Mouse (Mus musculus) liver, embryonic 14.5 days (tissue): ENCODE data around the gene Ifnb1. TPM values are rescaled to one million over a fixed set of nuclear protein-coding genes. Genes with fewer than 3 reads are reported as not detected.

Source experiments
- ATAC-seq: fragments of 200-750 bp; cut with Nextera tagmentation; 2 replicates; pipeline ENCODE4 v1.8.0; 2017; ENCODE audit warnings: moderate number of reproducible peaks, mild to moderate bottlenecking, moderate library complexity; ENCODE audit not compliant: insufficient read depth
- DNase-seq, 3 experiments: peaks; one replicate each; pipeline ENCODE4 v3.0.0-alpha.2; 2012 to 2013; ENCODE audit warnings: low read depth in 3 of 3, low spot score in 3 of 3
- H3K27ac ChIP-seq: fragments of 300-500 bp; sonication (generic); 2 replicates; pipeline ENCODE4 v1.5.1; 2014; ENCODE audit warnings: moderate library complexity, mild to moderate bottlenecking, control low read depth, inconsistent platforms
- H3K27me3 ChIP-seq: fragments of 300-500 bp; sonication (generic); 2 replicates; pipeline ENCODE4 v1.6.1; 2014; ENCODE audit warnings: mild to moderate bottlenecking, low read length, moderate library complexity; ENCODE audit not compliant: control insufficient read depth, insufficient read depth
- H3K36me3 ChIP-seq: fragments of 300-500 bp; sonication (generic); replicated peaks from 2 replicates; pipeline ENCODE4 v1.6.1; 2014; ENCODE audit warnings: low read depth; ENCODE audit not compliant: control insufficient read depth, insufficient read depth
- H3K4me1 ChIP-seq, 2 experiments: fragments of 200-500 bp in 1 of 2; fragments of 300-500 bp in 1 of 2; sonication (generic) in 1 of 2; replicated peaks; 2 replicates each; pipeline ENCODE4 v1.6.1; 2012 to 2014; ENCODE audit warnings: antibody characterized with exemption in 1 of 2, inconsistent platforms in 1 of 2, low read length in 1 of 2; ENCODE audit not compliant: control insufficient read depth in 2 of 2, insufficient read depth in 2 of 2
- H3K4me2 ChIP-seq: fragments of 300-500 bp; sonication (generic); 2 replicates; pipeline ENCODE4 v1.6.1; 2014; ENCODE audit warnings: low read depth, mild to moderate bottlenecking, control low read depth, moderate library complexity
- H3K4me3 ChIP-seq, 2 experiments: fragments of 200-500 bp in 1 of 2; fragments of 300-500 bp in 1 of 2; sonication (generic) in 1 of 2; 2 replicates each; pipeline ENCODE4 v1.5.1; 2012 to 2014; ENCODE audit warnings: low read depth in 2 of 2, low read length in 2 of 2, mild to moderate bottlenecking in 2 of 2, control low read depth in 1 of 2, inconsistent platforms in 1 of 2, moderate library complexity in 1 of 2; ENCODE audit not compliant: insufficient read depth in 1 of 2
- H3K9ac ChIP-seq: fragments of 300-500 bp; sonication (generic); replicated peaks from 2 replicates; pipeline ENCODE4 v1.6.1; 2014; ENCODE audit warnings: mild to moderate bottlenecking, control low read depth, moderate library complexity
- H3K9me3 ChIP-seq: fragments of 300-500 bp; sonication (generic); 2 replicates; pipeline ENCODE4 v1.6.1; 2016; ENCODE audit warnings: low read length, mixed read lengths; ENCODE audit not compliant: control insufficient read depth
- CTCF ChIP-seq: IDR thresholded peaks from 2 replicates; pipeline ENCODE4 v1.5.1; 2016; ENCODE audit warnings: antibody characterized with exemption, low read depth, control low read depth
- EP300 ChIP-seq: IDR thresholded peaks from 2 replicates; pipeline ENCODE4 v1.6.1; 2016; ENCODE audit warnings: antibody characterized with exemption, low read depth
- WGBS: fragments of 180-500 bp; shearing (Covaris S2); extraction: QIAGEN DNeasy Blood & Tissue Kit; methylation state at CpG from one replicate; pipeline ENCODE4 v1.1.7; 2014; ENCODE audit not compliant: insufficient replicate concordance; 5-methylcytosine and 5-hydroxymethylcytosine counted together
- polyA plus RNA-seq, 2 experiments: library from polyadenylated mRNA; depleted of rRNA in 1 of 2; stranded (reverse) in 1 of 2; unstranded in 1 of 2; fragments of >200 nt; fragmentation: Nextera tagmentation in 1 of 2; extraction: Ambion mirVana in 1 of 2; gene quantifications; 2 replicates each; pipeline versions ENCODE4 v1.2.1 to v1.2.3; 2012 to 2014

The Ifnb1 gene
- polyA plus RNA-seq, 2 experiments = not detected

- WGBS = 77% methylated on average over 2 of the region's 2 CpGs
- no peak for ATAC-seq
Measured at GRCm38 (mm10) chr4:88489622-88490021, 33.0 kb downstream of the Ifnb1 start.

GRCm38 (mm10) chr4:88488107-88488506 lies 34.5 kb downstream of the Ifnb1 start:
- Histone ChIP-seq H3K9ac (no peak overlapping the region), H3K9me3 (no peaks in the 10 kb centered on the region), H3K27me3 (no peaks in the 10 kb centered on the region), H3K4me3 (no peak overlapping the region), H3K27ac (no peak overlapping the region), H3K4me2 (no peak overlapping the region), H3K36me3 (no peaks in the 10 kb centered on the region), H3K4me1 (no peaks in the 10 kb centered on the region)
- no peak for TF ChIP-seq EP300
- no peak for TF ChIP-seq CTCF
- DNase-seq = no peak
- no peak for ATAC-seq
- 66% methylated on average over 3 of the region's 3 CpGs for WGBS

More at GRCm38 (mm10) chr4:88489622-88490021, 33.0 kb downstream of the Ifnb1 start:
- Histone ChIP-seq H3K27ac (no peak overlapping the region), H3K4me3 (no peak overlapping the region), H3K9ac (no peak overlapping the region), H3K9me3 (no peaks in the 10 kb centered on the region), H3K4me1 (no peaks in the 10 kb centered on the region), H3K27me3 (no peaks in the 10 kb centered on the region), H3K4me2 (no peak overlapping the region), H3K36me3 (no peaks in the 10 kb centered on the region)
- DNase-seq = no peak
- TF ChIP-seq CTCF (no peak), EP300 (no peak)

GRCm38 (mm10) chr4:88480130-88480529 lies 42.4 kb downstream of the Ifnb1 start:
- DNase-seq = no peak
- no peak overlapping the region for H3K9ac ChIP-seq
- no peaks in the 10 kb centered on the region for H3K4me1 ChIP-seq
- 31% methylated on average over 6 of the region's 6 CpGs for WGBS
- no peak overlapping the region for H3K4me2 ChIP-seq
- no peaks in the 10 kb centered on the region for H3K9me3 ChIP-seq
- H3K36me3 ChIP-seq = no peaks in the 10 kb centered on the region
- ATAC-seq = no peak
- no peak overlapping the region for H3K27ac ChIP-seq
- no peak overlapping the region for H3K4me3 ChIP-seq
- TF ChIP-seq CTCF (no peak), EP300 (no peak)
- H3K27me3 ChIP-seq = no peaks in the 10 kb centered on the region

DNA sequence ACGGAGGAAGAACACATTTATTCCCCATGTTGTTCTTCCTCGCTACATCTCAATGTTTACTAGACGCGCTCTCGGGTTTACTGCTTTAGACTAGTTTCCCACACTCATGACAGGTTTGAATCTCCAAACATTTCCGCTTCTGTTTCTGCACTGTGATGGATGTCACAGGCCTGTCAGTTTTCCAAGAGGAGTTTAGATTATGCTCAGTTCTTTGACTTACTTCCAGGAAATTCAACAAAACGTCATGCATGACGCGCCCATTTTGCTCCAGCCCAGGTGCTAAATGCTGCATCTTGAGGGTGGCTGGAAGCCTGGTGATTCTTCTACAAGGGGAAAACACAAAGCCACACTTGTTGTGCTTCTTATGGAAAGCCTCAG lies 43.8 kb downstream of the Ifnb1 start:
- TF ChIP-seq EP300 (no peak), CTCF (no peak)
- Histone ChIP-seq H3K27me3 (no peaks in the 10 kb centered on the region), H3K4me2 (no peak overlapping the region), H3K27ac (no peak overlapping the region), H3K36me3 (no peaks in the 10 kb centered on the region), H3K4me1 (no peaks in the 10 kb centered on the region), H3K9me3 (no peaks in the 10 kb centered on the region), H3K9ac (no peak overlapping the region), H3K4me3 (no peak overlapping the region)
- WGBS = 77% methylated on average over 9 of the region's 9 CpGs
- no peak for DNase-seq
- ATAC-seq = no peak

DNA sequence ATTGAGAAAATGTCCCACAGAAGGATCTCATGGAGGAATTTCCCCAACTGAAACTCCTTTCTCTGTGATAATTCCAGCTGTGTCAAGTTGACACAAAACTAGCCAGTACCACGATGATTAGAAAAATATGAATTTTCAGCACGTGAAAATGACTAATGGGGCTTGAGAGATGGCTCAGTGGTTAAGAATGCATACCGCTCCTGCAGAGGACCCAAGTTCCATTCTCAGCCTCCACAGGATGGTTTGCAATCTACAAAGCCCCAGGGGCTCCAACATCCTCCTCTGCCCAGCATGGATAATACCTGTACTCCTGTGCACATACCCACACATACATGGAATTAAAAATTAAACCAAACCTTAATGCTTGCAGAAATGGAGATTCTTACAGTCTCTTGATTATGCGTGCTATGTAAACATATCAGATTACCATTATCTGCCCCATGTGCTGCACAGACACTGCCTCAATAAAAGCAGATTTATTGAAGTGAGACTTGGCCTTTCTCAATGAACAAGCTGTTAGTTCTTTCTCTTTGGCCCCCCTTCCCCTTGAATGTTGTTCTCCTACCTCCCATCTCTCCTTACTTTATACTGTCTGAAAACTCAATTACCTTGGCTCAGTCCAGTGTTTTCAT lies 44.3 kb downstream of the Ifnb1 start:
- TF ChIP-seq EP300 (no peak), CTCF (no peak)
- Histone ChIP-seq H3K4me2 (no peak overlapping the region), H3K4me3 (no peak overlapping the region), H3K4me1 (no peaks in the 10 kb centered on the region), H3K27ac (no peak overlapping the region), H3K9me3 (no peaks in the 10 kb centered on the region), H3K9ac (no peak overlapping the region), H3K36me3 (no peaks in the 10 kb centered on the region), H3K27me3 (no peaks in the 10 kb centered on the region)
- 69% methylated on average over 4 of the region's 4 CpGs for WGBS
- ATAC-seq (no peak), DNase-seq (no peak)
